Mouse (Mus musculus) lung, adult 2 months (tissue): ENCODE measurements around the gene Emc4. TPM values are rescaled to one million over a fixed set of nuclear protein-coding genes. Genes with fewer than 3 reads are reported as not detected.
A peak's percentile ranks its signal among the peaks of the same experiment; 100 is the strongest.

Experiments
- DNase-seq: peaks from one replicate; pipeline ENCODE4 v3.0.0; 2022
- H3K4me1 ChIP-seq: fragments of 200-500 bp; 2 replicates; pipeline ENCODE4 v1.6.1; 2011; ENCODE audit warnings: low read length; ENCODE audit not compliant: control insufficient read depth, insufficient read depth
- H3K4me3 ChIP-seq: fragments of 200-500 bp; replicated peaks from 2 replicates; pipeline ENCODE3; 2011; ENCODE audit warnings: low read depth, mild to moderate bottlenecking, control low read depth, low read length; ENCODE audit errors: extremely low read depth
- CTCF ChIP-seq: fragments of 200-500 bp; IDR thresholded peaks from 2 replicates; pipeline ENCODE4 v1.5.1; 2011; ENCODE audit warnings: mild to moderate bottlenecking, low read length, control low read depth; ENCODE audit not compliant: insufficient read depth
- POLR2A ChIP-seq: fragments of 200-500 bp; IDR thresholded peaks from 2 replicates; pipeline ENCODE4 v1.6.1; 2011; ENCODE audit warnings: low read depth, mild to moderate bottlenecking, control low read depth, low read length, borderline replicate concordance; ENCODE audit errors: extremely low read depth
- WGBS: fragments of 180-500 bp; shearing (Covaris S2); methylation state at CpG from one replicate; pipeline ENCODE4 v1.1.7; 2018; 5-methylcytosine and 5-hydroxymethylcytosine counted together
- polyA plus RNA-seq: library from polyadenylated mRNA; depleted of rRNA; stranded (reverse); fragments of >200 nt; gene quantifications from 2 replicates; pipeline ENCODE4 v1.2.3, GENCODE M21; 2012; rRNA removed

The Emc4 gene
- polyA plus RNA-seq = 76.8 and 95.5 TPM in 2 replicates

DNA sequence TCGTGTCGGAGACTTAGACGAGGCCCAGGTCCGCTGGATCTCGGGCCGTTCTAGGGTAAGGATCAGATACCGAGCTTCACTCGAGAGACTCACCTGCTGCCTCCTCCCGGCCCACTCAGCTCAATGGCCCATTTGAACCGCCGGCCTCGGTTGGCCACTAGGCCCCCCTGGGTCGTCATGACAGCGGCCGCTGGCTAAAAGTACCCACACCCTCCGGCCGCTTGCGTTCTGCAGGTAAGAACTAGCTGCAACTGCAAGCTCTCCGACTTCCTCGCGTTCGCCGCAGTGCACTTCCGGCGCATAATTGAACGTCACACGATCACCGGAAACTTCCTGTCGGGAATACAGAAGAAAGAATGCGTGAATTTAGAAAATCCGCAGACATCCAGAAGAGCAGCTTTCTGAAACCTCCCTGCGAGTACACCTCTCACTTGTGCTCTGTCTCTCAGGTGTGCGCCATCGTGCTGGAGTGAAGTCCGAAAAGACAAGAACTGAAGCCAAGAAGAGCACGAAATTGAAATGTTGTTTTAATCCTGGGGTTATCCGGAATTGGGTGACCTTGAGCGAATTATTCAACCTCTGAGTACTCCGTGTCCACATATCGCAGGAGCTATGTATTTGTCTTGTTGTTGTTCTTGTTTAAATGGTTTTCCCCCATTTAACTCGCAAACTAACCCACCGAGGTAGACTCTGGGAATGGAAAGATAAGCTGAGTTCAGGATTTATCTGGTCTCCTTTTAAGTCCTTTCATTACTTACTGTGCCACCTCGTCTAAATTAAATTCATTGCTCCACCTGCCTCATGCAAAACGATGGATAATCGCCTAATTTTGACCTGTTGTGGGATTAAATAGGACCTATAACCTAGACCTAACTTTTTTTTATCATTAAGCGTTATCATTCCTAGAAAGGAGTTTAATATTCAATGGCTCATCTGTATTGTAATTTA lies at the start of gene Emc4:
Gene Emc4 (minus strand): TSS at position 302 of the 948 bp plus-strand sequence.
- TF ChIP-seq POLR2A (peak; percentile 85; the same call in 1 of the 2 replicates), CTCF (no peak)
- peak within 1 kb of the TSS; percentile 90 for H3K4me3 ChIP-seq
- peak; percentile 91 for DNase-seq
- peaks cover 7% of the 10 kb centered on the region for H3K4me1 ChIP-seq
- 2% methylated on average over 46 of the region's 46 CpGs for WGBS

DNA sequence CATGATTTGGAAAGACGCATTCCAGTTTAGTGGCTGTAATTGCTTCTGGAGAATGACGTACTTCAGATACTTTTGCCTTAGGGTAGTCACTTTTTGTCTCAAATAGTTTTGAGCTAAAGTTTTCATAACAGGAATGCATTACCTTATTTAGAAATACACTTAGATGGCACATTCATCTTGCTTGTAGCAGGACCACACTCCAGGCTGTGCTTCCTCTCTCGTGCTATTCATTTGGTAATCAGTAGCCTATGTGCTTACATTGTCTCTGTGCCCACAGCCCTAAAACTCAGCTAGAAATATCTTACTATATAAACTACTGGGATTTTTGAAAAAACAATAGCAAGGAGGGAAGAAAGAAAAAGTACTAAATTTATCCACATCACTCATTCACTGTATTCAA lies 39.2 kb upstream of the Emc4 start:
- WGBS = 83% methylated on average over 3 of the region's 3 CpGs
- DNase-seq = no peak
- TF ChIP-seq CTCF (no peak), POLR2A (no peak)
- no peak overlapping the region for H3K4me3 ChIP-seq
- no peaks in the 10 kb centered on the region for H3K4me1 ChIP-seq

DNA sequence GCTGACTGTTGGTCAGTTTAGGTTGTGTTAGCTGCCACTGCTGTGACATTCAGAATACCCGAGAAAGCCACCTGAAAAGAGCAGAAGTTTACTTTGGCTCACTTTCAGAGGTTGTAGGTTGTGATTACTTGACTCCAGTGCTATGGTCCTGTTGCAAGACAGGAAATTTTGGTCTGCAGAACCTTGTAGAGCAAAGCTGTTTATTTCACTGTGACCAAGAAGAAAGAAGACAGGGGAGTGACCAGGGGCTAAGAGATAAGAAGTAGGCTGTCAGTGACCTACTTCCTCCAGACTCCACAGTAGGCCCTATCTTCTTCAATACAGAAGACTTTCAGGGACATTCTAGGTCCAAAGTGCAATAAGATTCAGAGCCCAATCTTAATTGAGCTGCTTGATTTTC lies 28.8 kb upstream of the Emc4 start:
- peaks cover 3% of the 10 kb centered on the region; the same call in 1 of the 2 replicates for H3K4me1 ChIP-seq
- TF ChIP-seq CTCF = no peak
- TF ChIP-seq POLR2A = no peak
- H3K4me3 ChIP-seq = no peak overlapping the region
- no peak for DNase-seq
- 24% methylated on average over 1 of the region's 1 CpGs for WGBS

DNA sequence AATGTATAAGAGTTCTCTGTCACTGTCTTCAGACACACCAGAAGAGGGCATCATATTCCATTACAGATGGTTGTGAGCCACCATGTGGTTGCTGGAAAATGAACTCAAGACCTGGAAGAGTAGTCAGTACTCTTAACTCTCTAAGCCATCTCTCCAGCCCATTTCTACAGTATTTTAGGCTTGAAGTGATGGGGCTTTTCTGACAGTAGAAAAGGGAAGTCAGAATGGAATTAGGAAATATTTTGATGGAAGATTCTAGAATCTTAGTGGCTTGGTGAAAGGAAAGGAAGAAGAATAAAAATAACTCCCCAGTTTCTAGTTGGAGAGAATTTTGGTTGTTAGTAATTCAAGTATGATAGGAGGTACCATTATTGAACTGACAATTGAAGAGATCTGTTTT lies 26.1 kb upstream of the Emc4 start:
- no peak overlapping the region for H3K4me3 ChIP-seq
- peaks cover 3% of the 10 kb centered on the region; the same call in 1 of the 2 replicates for H3K4me1 ChIP-seq
- DNase-seq = no peak
- no peak for TF ChIP-seq POLR2A
- no peak for TF ChIP-seq CTCF

DNA sequence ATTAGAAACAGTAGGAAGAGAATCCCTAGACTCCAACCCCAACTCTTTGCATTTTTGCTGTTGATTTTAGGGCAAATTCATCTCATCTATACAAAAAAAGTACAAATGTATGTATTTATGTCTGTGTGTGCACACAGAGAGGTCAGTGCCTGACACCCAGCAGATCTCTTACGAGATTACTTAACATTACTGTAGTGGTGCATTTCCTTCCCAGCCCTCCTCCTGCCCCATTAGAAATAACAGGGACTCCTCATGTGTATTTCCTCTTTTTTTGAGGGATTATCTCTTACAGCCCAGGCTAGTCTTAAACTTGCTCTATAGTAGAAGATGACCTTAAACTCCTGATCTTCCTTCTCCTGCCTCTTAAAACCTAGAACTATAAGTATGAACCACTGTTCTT lies 24.9 kb upstream of the Emc4 start:
- TF ChIP-seq POLR2A (no peak), CTCF (no peak)
- H3K4me1 ChIP-seq = peaks cover 3% of the 10 kb centered on the region; the same call in 1 of the 2 replicates
- no peak overlapping the region for H3K4me3 ChIP-seq
- DNase-seq = no peak
- whole genome bisulfite sequencing = 65% methylated on average over 1 of the region's 1 CpGs

DNA sequence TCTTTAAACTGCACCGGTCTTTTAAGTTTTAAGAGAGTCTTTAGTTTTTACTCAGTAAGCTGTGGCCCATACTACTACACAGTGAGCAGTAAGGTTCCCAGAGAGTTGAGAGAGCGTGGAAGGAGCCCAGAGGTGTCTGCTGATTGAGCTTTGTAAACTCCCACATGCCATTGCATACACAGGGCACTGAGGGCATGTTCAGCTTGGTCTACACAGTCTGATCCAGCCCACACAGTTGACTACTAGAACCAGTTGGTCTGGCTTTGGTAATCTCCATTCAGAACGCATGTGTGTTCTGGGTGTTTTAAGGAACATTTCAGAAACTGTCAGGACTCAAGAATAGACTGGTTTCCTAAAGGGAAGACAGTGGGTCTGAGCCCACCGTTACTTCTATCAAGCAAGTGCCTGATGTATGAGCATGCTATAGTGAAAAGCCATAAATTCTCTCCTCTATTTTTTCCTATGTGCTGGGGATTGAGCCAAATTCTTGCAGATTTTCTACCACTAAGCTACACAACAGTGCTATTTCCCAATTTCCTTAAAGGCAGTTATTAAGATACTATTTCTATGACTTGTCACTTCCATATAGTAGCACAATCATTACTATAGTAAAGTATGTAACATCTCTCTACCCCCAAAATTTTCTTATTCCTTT lies 23.6 kb upstream of the Emc4 start:
- H3K4me1 ChIP-seq = peaks cover under 1% of the 10 kb centered on the region; the same call in 1 of the 2 replicates
- DNase-seq = no peak
- 67% methylated on average over 4 of the region's 4 CpGs for WGBS
- no peak overlapping the region for H3K4me3 ChIP-seq
- TF ChIP-seq POLR2A (no peak), CTCF (no peak)

DNA sequence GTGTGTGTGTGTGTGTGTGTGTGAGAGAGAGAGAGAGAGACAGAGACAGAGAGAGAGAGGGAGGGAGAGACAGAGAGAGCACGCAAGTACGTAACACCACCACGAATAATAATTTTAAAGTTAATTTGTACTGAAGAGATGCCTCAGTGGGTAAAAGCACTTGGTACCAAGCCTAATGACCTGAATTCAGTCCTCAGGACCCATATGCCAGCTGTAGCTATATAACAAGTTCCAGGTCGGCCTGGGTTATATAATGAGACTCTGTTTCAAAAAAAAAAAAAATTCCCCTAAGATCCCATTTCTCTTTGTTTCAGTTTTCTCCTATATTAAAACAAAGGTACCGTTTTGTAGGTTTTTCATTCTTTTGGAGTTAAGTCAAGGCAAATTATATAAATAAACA lies 23.0 kb upstream of the Emc4 start:
- 83% methylated on average over 5 of the region's 5 CpGs for WGBS
- no peak for DNase-seq

DNA sequence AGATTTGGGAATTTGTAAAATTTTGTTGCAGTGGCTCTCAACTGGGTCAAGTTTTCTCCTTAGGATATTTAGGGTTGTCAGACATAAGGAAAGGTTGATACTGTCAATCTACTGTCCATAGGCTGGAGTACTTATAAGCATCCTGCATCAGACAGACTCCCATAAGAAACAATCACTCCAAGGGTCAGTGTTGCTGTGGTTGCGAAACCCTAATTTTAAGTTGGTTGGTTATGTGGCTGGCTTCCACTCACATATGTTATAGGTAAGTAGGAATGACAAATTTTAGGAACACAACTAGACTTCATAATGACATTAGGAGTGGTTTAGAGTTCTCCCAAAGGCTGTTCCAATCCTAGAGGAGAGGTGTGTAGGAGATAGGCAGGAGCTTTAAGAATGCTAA lies 13.4 kb upstream of the Emc4 start:
- no peak for TF ChIP-seq CTCF
- no peak for TF ChIP-seq POLR2A
- 100% methylated on average over 1 of the region's 1 CpGs for WGBS
- no peak for DNase-seq
- H3K4me1 ChIP-seq = no peaks in the 10 kb centered on the region; the same call in 1 of the 2 replicates
- no peak overlapping the region for H3K4me3 ChIP-seq

More for the DNA sequence above, 23.0 kb upstream of the Emc4 start:
- no peaks in the 10 kb centered on the region for H3K4me1 ChIP-seq
- TF ChIP-seq CTCF (no peak), POLR2A (no peak)
- H3K4me3 ChIP-seq = no peak overlapping the region

DNA sequence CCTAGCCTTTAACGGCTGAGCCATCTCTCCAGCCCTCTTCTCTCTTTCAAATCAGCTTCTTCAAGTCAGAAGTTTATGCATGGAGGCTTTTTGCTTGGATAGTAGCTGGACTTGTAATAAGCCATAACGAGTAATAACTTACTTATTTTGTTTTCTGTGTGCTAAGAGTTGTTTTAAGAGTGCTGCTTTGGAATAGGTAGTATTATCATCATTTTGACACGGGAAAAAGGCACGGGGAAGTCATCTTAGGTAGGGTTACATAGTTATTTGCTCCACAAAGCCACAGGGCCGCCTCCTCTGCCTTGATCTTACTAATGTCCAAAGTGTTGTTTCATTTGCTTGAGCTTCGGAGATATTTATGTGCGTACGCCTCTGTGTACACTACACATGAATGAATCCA lies 12.3 kb upstream of the Emc4 start:
- 27% methylated on average over 8 of the region's 8 CpGs for WGBS
- TF ChIP-seq CTCF = no peak
- TF ChIP-seq POLR2A = no peak

More for the DNA sequence above, 12.3 kb upstream of the Emc4 start:
- Histone ChIP-seq H3K4me3 (no peak overlapping the region), H3K4me1 (no peaks in the 10 kb centered on the region; the same call in 1 of the 2 replicates)
- no peak for DNase-seq
